Mouse (Mus musculus) granulocyte monocyte progenitor cell, adult 5-6 weeks (primary cell): Measurements from ENCODE around the gene Copg1. TPM values are rescaled to one million over a fixed set of nuclear protein-coding genes. Genes with fewer than 3 reads are reported as not detected.
"Not testable (repeated sequence)": the region's sequence is repeated elsewhere in the genome, so short reads cannot be mapped to it uniquely, and the experiment has no call there.

Experiments
- ATAC-seq: replicated peaks from 2 replicates; pipeline ENCODE4 v1.8.0; 2016; ENCODE audit warnings: mild to moderate bottlenecking, moderate TSS enrichment, inconsistent platforms; ENCODE audit not compliant: poor library complexity, severe bottlenecking
- total RNA-seq, 2 experiments: library from RNA; stranded (forward) in 1 of 2; stranded (reverse) in 1 of 2; fragments of 200-712, 200-1000 nt in 1 of 2; fragments of >200 nt in 1 of 2; fragmentation: Nextera tagmentation in 1 of 2; gene quantifications; 2 replicates each; pipeline ENCODE4 v1.2.3; 2014 to 2017

Gene Copg1
- total RNA-seq, 2 experiments from 2014 or later = 70.5 to 73.9 TPM

DNA sequence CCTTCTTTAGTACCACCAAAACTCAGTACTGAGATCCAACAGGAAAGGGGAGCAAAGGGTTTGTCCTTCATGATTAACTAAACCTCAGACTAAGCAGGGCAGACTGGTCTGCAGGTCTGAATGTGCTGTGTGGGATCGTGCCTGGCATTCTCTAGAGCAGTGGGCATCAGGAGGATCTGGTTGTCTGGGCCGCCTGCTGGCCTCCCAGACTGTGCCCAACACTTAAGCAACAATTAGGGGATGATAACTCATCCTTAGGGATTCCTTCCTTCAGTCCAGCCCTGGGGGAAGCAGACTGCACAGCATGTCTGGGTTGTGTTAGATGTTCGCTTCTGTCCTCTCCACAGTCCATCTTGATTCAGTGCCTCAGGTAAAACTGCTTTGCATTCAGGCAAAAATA lies 51.3 kb downstream of the Copg1 start:
- no peak for ATAC-seq

DNA sequence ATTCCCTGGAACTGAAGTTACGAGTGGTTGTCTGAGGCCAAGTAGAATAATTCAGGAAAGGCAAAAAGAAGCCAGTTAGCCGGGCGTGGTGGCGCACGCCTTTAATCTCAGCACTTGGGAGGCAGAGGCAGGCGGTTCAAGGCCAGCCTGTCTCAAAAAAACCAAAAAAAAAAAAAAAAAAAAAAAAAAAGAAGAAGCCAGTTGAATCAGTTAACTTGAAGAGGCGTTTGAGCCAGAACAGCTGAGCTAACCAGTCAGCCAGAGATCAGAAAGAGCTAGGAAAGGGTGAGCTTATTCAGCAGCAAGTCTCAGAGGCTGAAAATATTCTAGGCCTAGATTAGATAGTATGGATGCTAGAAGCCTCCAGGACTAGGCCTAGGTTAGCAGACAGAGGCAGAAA lies 54.6 kb downstream of the Copg1 start:
- ATAC-seq = no peak

DNA sequence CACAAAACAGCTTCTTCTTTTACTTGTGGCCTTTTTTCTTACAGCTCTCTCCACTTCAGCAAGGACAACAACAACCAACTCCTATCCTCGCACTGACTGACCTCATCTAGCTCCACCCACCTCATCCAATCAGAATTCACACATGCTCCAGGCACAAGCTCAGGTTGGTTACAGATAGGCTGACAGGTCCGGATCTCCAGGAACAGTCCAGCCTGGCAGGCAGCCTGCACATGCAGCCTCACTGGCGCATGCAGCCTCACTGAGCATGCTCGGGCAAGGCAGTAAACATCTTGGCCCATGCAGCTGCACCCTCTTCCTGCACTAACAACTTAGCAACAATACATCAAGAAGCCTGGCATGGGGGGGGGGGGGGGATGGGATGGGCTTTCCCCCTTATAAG lies 74.8 kb downstream of the Copg1 start:
- not testable (repeated sequence) for ATAC-seq

Other genes starting within 250 kb of the Copg1 start
- gene Aplf, start 215.6 kb upstream of the Copg1 start, total RNA-seq (2014; fragmentation: Nextera tagmentation) = 6.6 and 10.6 TPM in 2 replicates
- gene Aplf, start 215.6 kb upstream of the Copg1 start, total RNA-seq (2017) = 22.8 and 25.9 TPM in 2 replicates
- gene Efcc1, start 156.9 kb upstream of the Copg1 start, total RNA-seq (2014; fragmentation: Nextera tagmentation) = 0.11 and 1.3 TPM in 2 replicates
- gene Efcc1, start 156.9 kb upstream of the Copg1 start, total RNA-seq (2017) = 1.5 and 4.8 TPM in 2 replicates
- 0.88 TPM in 1 of 2 replicates, not detected in the other for gene Gp9, start 109.7 kb upstream of the Copg1 start, total RNA-seq (2014; fragmentation: Nextera tagmentation)
- gene Gp9, start 109.7 kb upstream of the Copg1 start, total RNA-seq (2017) = 0.30 TPM in 1 of 2 replicates, not detected in the other
- gene Rab43, start 75.7 kb upstream of the Copg1 start, total RNA-seq (2014; fragmentation: Nextera tagmentation) = 18.8 and 36.7 TPM in 2 replicates
- 4.2 and 6.4 TPM in 2 replicates for gene Rab43, start 75.7 kb upstream of the Copg1 start, total RNA-seq (2017)
- gene Gm45140, start 52.0 kb upstream of the Copg1 start, total RNA-seq (2014; fragmentation: Nextera tagmentation) = 2.2 and 5.6 TPM in 2 replicates
- 11.6 and 14.3 TPM in 2 replicates for gene Gm45140, start 52.0 kb upstream of the Copg1 start, total RNA-seq (2017)
- gene Isy1, start 49.0 kb upstream of the Copg1 start, total RNA-seq (2014; fragmentation: Nextera tagmentation) = 58.9 and 61.0 TPM in 2 replicates
- gene Isy1, start 49.0 kb upstream of the Copg1 start, total RNA-seq (2017) = 108 and 127 TPM in 2 replicates
- 481 and 528 TPM in 2 replicates for gene Cnbp, start 36.7 kb upstream of the Copg1 start, total RNA-seq (2014; fragmentation: Nextera tagmentation)
- gene Cnbp, start 36.7 kb upstream of the Copg1 start, total RNA-seq (2017) = 1,031 and 1,136 TPM in 2 replicates
- 21.8 and 30.2 TPM in 2 replicates for gene Hmces, start 26.1 kb downstream of the Copg1 start, total RNA-seq (2014; fragmentation: Nextera tagmentation)
- 23.2 and 27.3 TPM in 2 replicates for gene Hmces, start 26.1 kb downstream of the Copg1 start, total RNA-seq (2017)
- gene H1fx, start 93.8 kb downstream of the Copg1 start, total RNA-seq (2014; fragmentation: Nextera tagmentation) = 1.4 and 4.9 TPM in 2 replicates
- gene H1fx, start 93.8 kb downstream of the Copg1 start, total RNA-seq (2017) = 0.78 and 2.7 TPM in 2 replicates
- 239 and 246 TPM in 2 replicates for gene Rab7, start 157.5 kb downstream of the Copg1 start, total RNA-seq (2014; fragmentation: Nextera tagmentation)
- gene Rab7, start 157.5 kb downstream of the Copg1 start, total RNA-seq (2017) = 89.1 and 102 TPM in 2 replicates
- gene Rpn1, start 196.7 kb downstream of the Copg1 start, total RNA-seq (2014; fragmentation: Nextera tagmentation) = 254 and 266 TPM in 2 replicates
- gene Rpn1, start 196.7 kb downstream of the Copg1 start, total RNA-seq (2017) = 386 and 482 TPM in 2 replicates